Mouse (Mus musculus) lung, postnatal 36 days (tissue): ENCODE measurements around the gene Syn3.

ENCODE experiments used
- DNase-seq: peaks from one replicate; pipeline ENCODE4 v3.0.0; 2022; ENCODE audit warnings: mixed read lengths

The Syn3 gene

DNA sequence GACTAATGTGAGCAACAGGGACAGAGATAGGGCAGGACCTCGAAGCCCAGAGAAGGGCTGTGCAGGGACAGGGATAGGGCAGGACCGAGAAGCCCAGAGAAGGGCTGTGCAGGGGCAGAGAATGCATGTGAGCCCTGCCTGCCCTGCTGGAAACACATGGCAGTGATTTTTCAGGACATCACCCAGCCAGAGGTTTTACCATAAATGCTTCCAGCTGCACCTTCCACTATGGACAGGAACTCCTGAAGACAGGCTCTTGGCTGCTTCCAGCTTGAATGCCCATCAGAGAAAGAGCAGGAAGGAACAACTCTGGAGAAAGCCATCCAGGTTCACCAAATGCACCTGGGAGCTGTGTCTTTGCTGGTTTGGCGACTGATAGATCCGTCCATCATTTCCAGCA lies 131.3 kb downstream of the Syn3 start:
- no peak for DNase-seq

DNA sequence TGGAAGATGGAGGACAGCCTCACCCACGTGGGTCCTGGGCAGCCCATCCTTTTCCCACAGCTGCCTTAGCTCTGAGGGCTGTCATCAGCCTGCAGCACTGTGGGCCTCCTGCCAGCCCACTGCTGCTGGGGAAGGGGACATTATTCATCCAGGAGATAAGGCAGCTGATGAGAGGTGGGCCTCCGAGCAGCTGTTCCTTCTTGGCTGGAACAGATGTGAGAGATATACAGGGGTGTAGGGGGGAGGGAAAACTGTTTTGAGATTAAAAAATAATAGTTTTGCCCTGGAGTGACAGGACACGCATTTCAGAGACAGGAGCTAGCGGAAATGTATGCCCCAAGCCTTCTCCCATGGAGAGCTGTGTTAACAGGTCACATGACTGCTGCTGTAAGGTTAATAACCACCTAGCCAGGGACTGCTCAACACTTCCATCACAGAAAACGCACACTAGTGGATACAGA lies 133.0 kb downstream of the Syn3 start:
- DNase-seq, result peak; percentile 24

DNA sequence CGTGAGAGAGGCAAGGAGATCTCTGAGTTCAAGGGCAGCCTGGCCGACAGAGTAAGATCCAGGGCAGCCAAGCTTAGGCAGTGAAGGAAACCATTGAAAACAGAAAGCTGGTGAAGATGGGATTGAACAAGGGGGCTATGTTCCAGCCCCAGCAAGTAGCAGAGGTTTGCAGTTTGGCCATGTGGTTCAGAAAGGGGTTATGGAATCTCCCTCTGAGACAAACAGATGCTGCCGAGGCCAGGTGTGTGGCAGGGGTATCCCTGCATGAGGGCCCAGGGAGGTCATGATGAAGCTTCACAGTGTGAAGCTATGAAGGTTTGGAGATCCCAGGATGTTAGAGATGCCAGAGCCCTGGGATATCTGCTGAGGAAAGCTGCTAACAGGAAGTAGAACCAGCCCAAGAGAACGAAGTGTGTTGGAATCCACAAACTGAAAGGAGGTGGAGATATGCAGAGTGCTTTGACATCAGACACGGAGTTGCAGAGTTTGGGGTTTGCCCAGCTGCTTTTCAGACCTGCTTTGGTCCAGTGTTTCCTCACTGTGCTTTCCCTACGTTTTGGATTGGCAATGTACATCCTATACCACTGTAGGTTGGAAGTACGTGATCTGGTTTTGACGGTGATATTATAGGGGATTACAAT lies 134.9 kb downstream of the Syn3 start:
- no peak for DNase-seq

DNA sequence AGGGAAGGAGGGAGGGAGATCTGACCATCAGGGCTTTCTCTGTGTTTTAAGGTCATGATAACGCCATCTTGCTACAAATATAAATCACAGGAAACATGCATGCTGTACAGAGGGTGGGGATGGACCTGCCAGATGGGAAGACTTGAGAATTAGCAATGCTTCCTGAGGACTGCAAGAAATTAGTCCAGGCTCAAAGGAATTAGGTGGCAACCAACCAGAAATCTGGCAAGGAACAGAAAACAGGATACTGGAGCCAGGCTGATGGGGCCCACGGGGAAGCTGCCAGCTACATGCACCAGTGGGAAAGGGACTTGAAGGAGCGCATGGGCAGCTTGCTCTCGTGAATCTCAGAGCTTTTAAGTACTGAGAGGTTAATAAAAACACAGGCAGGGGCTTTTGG lies 139.0 kb downstream of the Syn3 start:
- no peak for DNase-seq

DNA sequence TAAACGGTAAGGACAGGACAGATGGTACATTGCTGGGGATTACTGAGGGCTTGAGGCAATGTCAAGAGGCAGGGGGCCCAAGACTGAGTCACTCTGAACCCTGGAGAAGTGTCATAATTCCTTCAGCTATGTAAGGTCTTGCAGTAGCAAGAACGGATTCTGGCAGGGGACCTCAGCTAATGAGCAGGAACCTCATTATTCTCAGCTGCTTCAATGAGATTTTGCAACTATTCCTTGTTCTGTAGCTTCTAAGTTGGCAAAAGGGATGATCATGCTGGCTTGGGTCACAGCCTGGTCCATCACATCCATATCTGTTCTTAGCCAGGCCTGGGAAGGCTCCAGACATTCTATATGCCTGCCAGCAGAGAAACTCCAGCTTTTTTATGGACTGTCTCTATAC lies 139.5 kb downstream of the Syn3 start:
- DNase-seq, result peak; percentile 67

DNA sequence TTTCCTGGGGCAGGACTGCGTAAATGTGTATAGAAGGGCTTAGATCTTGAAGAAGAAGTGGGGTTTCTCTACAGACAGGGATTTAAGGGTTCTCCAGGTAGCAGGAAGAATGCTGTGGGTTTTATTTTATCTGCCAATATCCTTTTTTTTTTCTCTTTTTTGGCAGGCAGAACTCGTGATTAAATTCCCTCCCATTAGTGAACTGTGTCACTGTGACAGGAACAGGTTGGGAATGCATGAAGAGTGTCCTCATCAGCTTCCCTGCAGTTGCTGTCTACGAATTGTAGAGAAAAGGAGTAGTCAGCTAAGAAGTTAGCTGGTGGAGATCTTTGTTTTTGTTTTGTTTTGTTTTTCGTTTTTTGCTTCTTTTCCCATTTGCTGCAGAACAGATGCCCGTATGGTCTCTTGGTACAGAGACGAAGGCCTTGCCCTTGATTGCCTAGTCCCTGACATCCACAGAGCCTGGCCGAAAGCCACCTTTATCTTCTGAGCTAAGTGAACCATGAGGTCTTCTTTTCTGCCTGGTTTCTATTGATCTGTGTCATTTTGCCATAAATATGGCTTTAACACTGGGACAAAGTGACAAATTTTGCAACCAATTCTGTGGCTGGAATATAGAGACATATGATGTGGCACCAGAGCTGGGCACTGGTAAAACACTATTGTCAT lies 140.3 kb downstream of the Syn3 start:
- no peak for DNase-seq

DNA sequence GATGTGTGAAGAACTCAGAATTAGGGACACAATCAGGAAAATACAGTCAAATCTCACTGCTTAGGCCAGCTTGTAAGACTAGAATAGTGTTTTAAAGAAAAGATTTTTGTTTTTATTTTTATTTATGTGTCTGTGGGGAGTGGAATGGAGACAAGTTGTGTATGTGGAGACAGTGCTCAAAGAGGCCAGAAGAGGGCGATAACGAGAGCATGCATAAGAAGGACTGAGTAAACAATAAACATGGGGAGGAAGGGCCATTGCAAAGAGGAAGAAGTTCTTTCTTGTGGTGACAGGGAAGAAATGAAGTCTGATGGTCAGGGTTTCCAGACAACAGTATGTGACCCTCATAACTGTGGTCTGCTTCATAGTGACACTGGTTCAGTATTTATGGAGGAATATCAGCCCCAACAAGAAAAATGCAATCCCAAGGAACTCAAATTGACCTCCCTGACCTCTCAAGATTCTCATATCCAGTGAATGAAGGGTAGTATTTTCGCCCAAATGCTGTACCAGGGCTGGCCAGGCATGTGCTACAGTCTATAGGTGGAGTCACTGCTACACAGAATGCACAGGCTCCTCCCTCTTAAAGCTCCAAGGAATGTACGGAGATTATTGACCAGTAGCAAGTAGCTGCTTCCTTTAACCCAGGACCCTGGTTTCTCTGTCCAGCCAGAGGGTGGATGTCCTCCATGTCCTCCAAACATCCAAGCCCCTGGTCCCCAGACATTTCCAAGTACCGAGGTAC lies 141.7 kb downstream of the Syn3 start:
- DNase-seq, result peak; percentile 70

DNA sequence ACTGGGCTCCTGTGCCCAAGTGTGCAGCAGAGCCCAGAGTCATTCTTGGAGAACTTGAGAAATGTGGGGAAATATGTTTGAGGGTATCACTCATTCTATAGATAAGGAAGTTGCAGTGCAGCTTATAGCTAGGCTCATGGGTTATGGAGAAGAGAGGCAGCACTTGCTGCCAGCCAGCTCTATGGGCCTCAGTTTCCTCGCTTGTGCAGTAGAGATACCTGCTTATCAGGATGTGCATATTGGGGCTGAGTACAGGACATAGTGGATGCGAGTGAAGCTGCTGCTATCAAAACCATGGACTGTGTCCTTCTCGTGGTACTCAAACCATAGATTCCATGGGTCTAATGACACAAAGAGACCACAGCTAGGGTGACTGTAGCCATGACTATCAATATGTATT lies 146.2 kb downstream of the Syn3 start:
- no peak for DNase-seq

DNA sequence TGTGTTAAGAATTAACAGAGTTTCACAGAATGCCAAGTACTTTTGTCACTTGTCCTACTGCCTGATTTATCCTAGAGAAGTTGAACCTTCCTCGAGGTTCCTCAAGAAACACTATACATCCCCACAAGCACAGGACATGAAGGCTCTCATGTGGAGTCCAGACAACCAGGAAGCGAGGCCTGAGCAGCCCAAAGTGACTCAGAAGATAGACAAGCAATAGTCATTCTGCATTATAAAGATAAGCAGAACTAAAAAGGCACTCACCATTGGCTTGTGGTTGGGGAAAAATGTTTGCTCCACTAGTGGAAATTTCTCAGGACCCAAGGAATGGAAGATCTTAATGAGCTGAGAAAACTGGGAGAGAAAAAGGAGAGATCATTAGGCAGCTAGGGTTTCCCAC lies 147.4 kb downstream of the Syn3 start:
- DNase-seq, result no peak

DNA sequence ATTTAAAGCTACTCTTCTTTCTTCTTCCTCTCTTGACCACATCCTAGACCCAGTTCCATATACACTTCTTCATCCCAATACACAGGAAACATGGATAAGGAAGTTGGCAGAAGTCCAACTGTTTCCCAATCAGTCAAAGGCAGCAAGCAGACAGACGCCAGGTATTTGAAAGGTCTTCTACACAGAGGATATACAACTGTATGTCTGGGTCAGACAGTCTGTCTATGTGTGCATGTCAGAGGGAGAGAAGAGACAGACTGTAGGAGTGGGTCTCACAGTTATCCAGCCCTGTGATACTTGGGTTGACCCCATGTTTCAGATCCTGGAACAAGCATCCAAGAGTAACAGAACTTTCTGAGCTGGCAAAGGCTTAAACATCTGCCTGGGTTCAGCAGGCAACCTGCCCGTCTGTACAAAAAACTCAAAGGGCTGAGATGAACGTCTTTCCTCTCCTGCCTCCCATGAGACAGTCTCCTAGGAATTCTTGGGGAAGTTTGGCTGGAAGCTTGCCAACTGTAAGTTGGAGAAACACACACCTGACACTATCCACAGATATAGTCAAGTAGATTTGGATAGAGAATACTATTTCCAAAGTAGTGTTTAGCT lies 152.4 kb downstream of the Syn3 start:
- peak; percentile 79 for DNase-seq

DNA sequence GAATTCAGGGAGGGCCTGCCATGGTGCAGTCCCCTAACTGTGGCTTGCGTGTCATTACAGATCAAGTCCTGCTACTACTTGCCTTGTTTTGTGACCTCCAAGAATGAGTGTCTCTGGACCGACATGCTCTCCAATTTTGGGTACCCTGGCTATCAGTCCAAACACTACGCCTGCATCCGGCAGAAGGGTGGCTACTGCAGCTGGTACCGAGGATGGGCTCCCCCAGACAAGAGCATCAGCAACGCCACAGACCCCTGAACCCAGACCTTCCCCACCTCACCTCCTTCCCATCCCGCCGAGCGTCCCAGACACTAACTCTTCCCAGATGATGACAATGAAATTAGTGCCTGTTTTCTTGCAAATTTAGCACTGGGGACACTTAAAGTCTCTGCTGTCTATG lies 153.1 kb downstream of the Syn3 start:
- DNase-seq, result no peak

DNA sequence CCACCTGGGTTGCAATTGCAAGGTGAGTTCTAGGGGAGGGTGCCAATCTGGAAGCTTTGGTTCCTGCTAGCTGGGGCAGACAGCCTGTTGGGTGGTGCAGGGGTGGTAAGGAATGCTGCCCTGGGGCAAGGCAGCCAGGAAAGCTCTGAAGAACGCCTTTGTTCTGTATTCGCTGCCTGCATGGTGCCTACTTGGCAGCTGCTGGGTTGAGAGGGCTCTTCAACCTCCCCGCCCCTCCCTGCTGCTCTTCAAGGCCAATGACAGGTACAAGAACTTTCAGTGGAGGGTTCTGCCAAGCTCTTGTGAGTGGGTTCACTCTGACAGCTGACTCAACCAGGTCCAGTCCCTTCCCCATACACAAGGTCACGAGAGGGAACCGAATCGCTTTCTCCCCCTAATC lies 154.0 kb downstream of the Syn3 start:
- DNase-seq, result peak; percentile 81

DNA sequence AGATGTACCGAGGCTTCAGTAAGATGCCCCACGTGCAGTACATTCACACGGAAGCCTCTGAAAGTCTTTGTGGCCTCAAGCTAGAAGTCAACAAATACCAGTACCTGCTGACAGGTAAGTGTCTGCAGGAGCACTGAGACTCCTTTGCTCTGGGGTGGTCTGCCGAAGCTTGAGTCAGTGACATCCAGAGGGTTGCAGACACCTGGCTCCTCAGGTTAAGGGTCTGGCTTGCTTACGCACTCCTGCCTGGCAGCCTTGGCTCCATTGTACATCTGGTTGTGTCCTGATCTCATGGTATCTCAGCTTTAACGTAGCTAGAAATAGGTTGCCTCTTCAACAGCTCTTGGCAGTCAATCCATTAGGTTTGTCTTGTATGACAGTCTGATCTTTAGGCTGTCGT lies 154.8 kb downstream of the Syn3 start:
- DNase-seq, result no peak

DNA sequence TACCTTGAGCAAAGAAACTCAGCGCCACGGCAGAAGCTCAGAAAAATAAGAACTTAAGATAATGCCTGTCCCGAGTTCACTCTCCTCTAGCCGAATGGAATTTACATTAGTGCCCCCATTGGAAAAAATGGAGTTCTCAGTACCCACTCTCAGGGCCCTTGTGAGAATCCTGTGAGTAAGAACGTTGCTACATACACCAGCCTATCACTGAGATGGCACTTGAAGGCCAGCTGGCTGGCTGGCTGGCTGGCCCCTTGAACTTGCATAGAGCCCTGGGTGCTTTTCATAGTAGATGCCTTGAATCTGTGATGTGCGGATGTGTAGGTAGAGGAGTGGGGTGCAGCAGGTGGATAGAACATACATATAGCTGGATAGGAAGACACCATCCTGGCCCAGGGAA lies 155.3 kb downstream of the Syn3 start:
- DNase-seq, result peak; percentile 33

DNA sequence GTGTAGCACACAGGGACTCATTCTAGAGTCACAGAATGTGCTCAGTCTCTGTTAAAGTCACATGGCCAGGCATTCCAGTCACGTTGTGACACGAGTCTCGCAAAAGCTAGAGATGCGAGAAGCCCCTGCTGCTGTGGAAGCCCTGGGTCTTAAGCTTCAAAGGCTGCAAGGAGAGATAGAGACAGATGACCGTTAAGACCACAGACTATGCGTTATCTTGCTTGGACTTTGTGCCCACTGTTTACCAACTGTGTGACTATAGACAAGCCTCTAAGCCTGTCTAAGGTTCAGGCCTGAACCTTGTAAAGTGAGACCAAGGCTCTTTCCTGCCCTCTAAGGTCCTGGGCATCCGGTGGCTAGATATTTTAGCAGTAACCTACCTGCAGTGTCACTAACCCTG lies 156.0 kb downstream of the Syn3 start:
- DNase-seq, result no peak

DNA sequence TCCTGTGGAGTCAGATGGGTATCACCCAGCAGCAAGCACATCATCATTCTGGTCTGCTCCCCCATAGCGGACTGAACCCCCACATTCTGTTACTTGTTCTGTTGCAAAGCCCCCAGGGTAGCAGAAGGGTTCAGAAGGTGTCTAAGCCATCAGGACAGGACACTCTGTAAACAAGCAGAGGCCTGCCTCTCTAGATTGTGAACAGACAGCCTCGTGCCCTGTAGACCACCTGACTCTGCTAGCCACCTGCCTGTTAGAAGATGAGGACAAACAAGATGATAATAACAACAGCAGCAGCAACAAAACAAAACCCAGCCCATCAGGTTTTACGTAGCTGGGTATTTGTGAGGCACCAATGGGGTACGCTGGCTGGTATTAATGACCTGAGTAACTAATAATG lies 156.5 kb downstream of the Syn3 start:
- no peak for DNase-seq

DNA sequence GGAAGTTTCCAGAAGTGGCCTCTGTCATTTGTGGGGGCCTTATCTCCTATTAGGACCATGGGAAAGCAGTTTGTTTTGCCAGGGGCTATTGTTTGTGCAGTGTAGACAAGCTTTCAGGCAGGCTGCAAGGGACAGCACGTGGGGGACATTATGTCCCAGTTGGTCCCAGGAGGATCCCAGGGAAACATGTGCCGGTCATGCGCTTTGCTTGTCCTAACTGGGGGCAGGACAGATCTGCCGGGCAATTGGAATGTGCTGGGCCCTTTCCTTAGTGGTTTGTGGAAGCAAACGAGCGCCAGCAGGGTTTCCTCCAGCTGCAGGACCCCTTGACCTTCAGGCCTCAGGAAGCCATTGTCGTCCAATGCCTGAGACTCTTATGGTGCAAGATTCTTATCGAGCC lies 157.1 kb downstream of the Syn3 start:
- DNase-seq, result peak; percentile 82

DNA sequence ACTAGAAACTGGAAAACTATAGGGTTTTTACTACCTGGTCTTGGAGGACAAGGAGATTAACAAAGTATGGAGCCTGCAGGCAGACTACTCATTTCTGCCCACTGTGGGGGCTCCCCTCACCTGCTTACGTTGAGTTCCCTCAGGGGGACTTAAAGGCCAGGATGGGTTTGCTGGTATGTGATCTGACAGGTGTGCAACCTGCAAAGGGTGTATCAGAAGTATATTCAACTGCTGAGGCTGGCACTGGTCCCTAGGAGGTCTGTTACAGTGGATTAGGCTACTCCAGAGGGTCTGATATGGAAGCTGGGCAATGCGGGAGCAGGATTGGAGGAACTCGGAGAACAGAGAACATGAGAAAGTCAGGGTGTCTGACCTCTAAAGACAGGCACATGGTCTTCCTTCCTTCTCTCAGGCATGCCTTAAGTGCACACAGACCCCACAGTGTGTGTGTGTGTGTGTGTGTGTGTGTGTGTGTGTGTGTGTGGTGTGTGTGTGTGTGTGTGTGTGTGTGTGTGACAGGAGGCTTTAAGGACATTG lies 157.6 kb downstream of the Syn3 start:
- DNase-seq, result peak; percentile 20

DNA sequence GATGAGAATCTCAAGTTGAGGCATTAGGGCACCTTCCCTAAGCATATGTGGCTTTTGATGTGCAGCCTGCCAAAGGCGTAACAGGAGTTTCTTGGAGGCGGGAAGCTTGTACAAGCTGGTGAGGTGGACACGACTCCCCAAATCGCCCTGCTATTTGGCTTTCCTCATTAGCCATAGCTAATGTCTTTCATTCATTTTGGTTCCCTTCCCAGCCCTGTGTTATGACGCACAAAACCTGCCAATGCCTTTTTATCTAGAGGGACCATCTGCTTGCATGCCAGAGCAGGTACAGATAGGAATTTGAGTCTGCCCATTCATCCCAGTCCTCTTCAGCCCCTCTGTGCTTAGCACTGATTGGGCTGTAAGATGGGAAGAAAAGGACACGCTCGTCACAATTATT lies 158.3 kb downstream of the Syn3 start:
- no peak for DNase-seq

DNA sequence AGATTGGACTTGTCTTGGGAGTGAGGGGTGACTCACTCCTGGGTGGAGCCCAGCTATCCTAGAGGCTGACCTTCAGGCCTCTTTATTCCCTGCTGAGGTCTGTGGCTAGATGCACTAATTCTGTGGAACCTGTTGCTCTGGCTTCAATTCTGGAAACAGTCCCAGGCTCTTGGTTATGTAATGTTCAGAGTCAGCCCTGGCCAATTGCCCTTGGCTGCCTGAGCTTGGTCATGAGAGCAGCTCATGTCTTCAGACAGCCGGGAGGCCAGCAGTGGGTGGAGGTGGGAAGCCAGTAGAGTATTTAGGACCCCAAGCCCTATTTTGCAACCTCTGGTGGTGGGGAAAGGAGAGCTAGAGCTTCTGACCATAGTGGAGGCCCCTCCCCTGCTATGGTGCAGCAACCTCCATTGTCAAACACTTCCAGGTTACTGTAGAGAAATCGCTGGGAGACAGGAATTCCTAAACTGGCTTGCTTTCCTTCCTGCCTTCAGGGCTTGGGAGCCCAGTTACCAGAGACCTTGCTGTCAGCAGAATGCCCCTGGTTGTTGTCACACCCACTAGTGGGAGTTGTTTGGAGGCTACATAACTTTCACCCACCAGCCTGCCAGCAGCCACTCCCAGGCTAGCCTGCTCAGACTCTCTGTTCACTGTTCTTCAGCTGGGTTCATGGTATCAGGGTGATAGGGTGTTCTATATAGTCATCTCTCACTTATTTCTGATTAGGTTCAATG lies 158.9 kb downstream of the Syn3 start:
- DNase-seq, result peak; percentile 97

DNA sequence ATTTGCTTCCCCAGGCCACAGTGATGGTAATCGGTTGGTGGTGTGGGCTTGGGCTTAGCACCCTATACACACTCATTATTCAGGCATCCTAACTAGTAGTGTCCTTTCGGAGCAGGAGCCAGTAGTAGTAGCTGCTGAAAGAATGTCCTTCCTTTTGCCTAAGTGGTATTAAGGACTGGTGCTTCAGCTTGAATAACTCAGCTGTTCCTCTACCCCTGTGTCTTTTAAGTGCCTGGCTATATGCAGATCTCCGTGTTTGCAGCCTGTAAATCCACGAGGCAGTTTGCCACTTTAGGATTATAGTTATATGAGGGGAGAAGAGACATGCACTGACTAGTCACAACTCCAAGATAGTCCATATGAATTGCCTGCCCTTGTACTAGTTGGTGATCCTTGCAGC lies 159.6 kb downstream of the Syn3 start:
- no peak for DNase-seq

DNA sequence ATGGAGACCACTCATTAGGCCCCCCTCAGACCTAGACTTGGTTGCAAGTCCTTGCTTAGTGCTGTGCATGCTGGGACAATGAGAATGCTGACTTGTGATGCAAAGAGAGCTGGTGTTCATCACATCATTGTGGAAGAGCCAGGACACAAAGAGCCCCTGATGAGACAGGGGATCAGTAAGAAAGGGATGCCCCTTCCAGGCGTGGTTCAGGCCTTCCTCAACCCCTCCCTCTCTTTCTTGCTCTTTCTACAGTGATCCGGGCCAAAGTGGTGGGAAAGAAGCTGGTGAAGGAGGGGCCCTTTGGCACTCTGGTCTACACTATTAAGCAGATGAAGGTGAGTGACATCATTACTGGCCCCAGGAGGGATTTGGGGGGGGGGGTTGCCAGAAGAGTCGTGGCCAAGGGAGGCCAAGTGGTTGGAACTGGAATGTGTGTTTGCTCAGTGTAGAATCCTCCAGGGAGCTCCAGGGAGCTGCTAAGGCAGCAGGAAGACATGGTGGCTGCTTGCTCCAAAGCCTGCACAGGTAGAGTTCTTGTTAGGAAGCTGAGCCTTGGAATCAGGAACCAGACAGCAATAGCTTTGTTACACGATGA lies 160.5 kb downstream of the Syn3 start:
- DNase-seq, result no peak
